Mouse (Mus musculus): ENCODE measurements around the gene Myo1a. TPM values are rescaled to one million over a fixed set of nuclear protein-coding genes. Genes with fewer than 3 reads are reported as not detected.

The Myo1a gene
- total RNA-seq (2023): not detected

GRCm38 (mm10) chr10:127704766-127705220, at the start of gene Myo1a:
TSS of gene Myo1a (plus strand) at chr10:127705170.

GRCm38 (mm10) chr10:127666501-127667268, 38.3 kb upstream of the Myo1a start, which contains the start of gene Nemp1:
TSS of gene Nemp1 (plus strand) at chr10:127666901.

GRCm38 (mm10) chr10:127668093-127669050, 36.6 kb upstream of the Myo1a start, which contains the start of gene Nab2:
TSS of gene Nab2 (minus strand) at chr10:127668568.

GRCm38 (mm10) chr10:127724178-127724577, 19.2 kb downstream of the Myo1a start, which contains the start of gene Tac2:
TSS of gene Tac2 (plus strand) at chr10:127724478.

GRCm38 (mm10) chr10:127739083-127739660, 34.2 kb downstream of the Myo1a start, which contains the start of gene Zbtb39:
TSS of gene Zbtb39 (plus strand) at chr10:127739538.

GRCm38 (mm10) chr10:127751548-127751947, 46.6 kb downstream of the Myo1a start, which contains the start of gene Gpr182:
TSS of gene Gpr182 (minus strand) at chr10:127751732.

GRCm38 (mm10) chr10:127759181-127760110, 54.5 kb downstream of the Myo1a start, which contains the start of the genes Rdh1 and Rdh16f1:
TSS of gene Rdh1 (plus strand) at chr10:127759721.
TSS of gene Rdh16f1 (plus strand) at chr10:127759787.

Other genes with a start within 250 kb of the Myo1a start
- gene Stac3, start 203.5 kb upstream of the Myo1a start, total RNA-seq (2023): 1 to 10 TPM; 1.0 to 3.7 TPM
- not detected for gene Ndufa4l2, start 190.2 kb upstream of the Myo1a start, total RNA-seq (2023)
- 10 to 100 TPM; 12.1 to 12.7 TPM for gene Shmt2, start 182.7 kb upstream of the Myo1a start, total RNA-seq (2023)
- gene Nxph4, start 170.6 kb upstream of the Myo1a start, total RNA-seq (2023): not detected
- 100 to 1,000 TPM; 860 to 920 TPM for gene Lrp1, start 84.0 kb upstream of the Myo1a start, total RNA-seq (2023)
- gene Stat6, start 62.2 kb upstream of the Myo1a start, total RNA-seq (2023): 100 to 1,000 TPM; 278 to 289 TPM
- gene Nemp1, start 38.3 kb upstream of the Myo1a start, total RNA-seq (2023): 1 to 10 TPM; 6.8 to 6.9 TPM
- gene Nab2, start 36.6 kb upstream of the Myo1a start, total RNA-seq (2023): 10 to 100 TPM; 18.2 to 18.5 TPM
- not detected for gene Tac2, start 19.3 kb downstream of the Myo1a start, total RNA-seq (2023)
- gene Zbtb39, start 34.4 kb downstream of the Myo1a start, total RNA-seq (2023): 10 to 100 TPM; 11.1 to 13.0 TPM
- gene Gpr182, start 46.6 kb downstream of the Myo1a start, total RNA-seq (2023): not detected
- gene Rdh1, start 54.6 kb downstream of the Myo1a start, total RNA-seq (2023): not detected
- not detected for gene Rdh16f1, start 54.6 kb downstream of the Myo1a start, total RNA-seq (2023)
- gene Rdh9, start 71.2 kb downstream of the Myo1a start, total RNA-seq (2023): not detected
- not detected for gene Rdh16, start 96.0 kb downstream of the Myo1a start, total RNA-seq (2023)
- not detected for gene Rdh19, start 144.8 kb downstream of the Myo1a start, total RNA-seq (2023)
- gene Rdh16f2, start 161.3 kb downstream of the Myo1a start, total RNA-seq (2023): not detected
- not detected for gene Rdh7, start 183.6 kb downstream of the Myo1a start, total RNA-seq (2023)
- not detected for gene Sdr9c7, start 193.3 kb downstream of the Myo1a start, total RNA-seq (2023)